Comparison of ENCODE assay signal across 9 mouse cellular contexts in genomic region chr6:114812322-114812721, GRCm38 (mm10).
A peak's percentile ranks its signal among the peaks of the same experiment; 100 is the strongest.
DNase-seq lines count a peak whose midpoint lies in the region; ATAC-seq lines count a peak whose summit lies in the region.
"Had no signal": no experiment of that assay in that cellular context is flagged by ENCODE, and none has a peak within 500 bp of the region (broad histone marks: within the 10 kb centered on the region; RNA-seq: fewer than 3 reads in every experiment).

No protein-coding gene starts in this region.

- DNase-seq in limb, embryonic 10.5 days (ENCODE audit: low spot score) = no peak
- peak; percentile 62 for DNase-seq in gastrocnemius, postnatal 25 days
- DNase-seq in lung, postnatal 25 days (ENCODE audit: low spot score) = peak; percentile 43
- DNase-seq: thymus, adult 2 months had no signal

- peak; percentile 33; the same call in 1 of the 2 replicates for ATAC-seq in limb, embryonic 13.5 days (ENCODE audit: low FRiP score, low read depth)
- no peak for ATAC-seq in erythroid progenitor cell, adult 5-6 weeks (replicated peaks; ENCODE audit: low FRiP score, poor library complexity, severe bottlenecking)
- ATAC-seq in activated CD4-positive, CD25-positive, alpha-beta regulatory T cell, adult 4 months = no peak

- H3K4me1 ChIP-seq in limb, embryonic 13.5 days = peaks cover 52% of the 10 kb centered on the region
- H3K4me1 ChIP-seq in limb, embryonic 10.5 days = peaks cover 39% of the 10 kb centered on the region
- peaks cover 8% of the 10 kb centered on the region for H3K4me1 ChIP-seq in brown adipose tissue, adult 24 weeks (ENCODE audit: control insufficient read depth, insufficient read depth, insufficient read length, low read length)

- no peaks in the 10 kb centered on the region for H3K27me3 ChIP-seq in limb, embryonic 13.5 days
- 0 out of 2 replicates have a peak, but pooled peaks cover 9% of the 10 kb centered on the region for H3K27me3 ChIP-seq in limb, embryonic 10.5 days (ENCODE audit: low read depth, poor library complexity, severe bottlenecking)

- H3K27ac ChIP-seq in limb, embryonic 13.5 days = no peak overlapping the region
- no peak overlapping the region for H3K27ac ChIP-seq in limb, embryonic 10.5 days
- H3K27ac ChIP-seq in brown adipose tissue, adult 24 weeks (replicated peaks; ENCODE audit: low read depth, low read length) = 0 out of 2 replicates have a peak overlapping the region, but pooled peaks have one; percentile 45

- H3K4me3 ChIP-seq in limb, embryonic 13.5 days = no peak overlapping the region
- H3K4me3 ChIP-seq in limb, embryonic 10.5 days = no peak overlapping the region
- H3K4me3 ChIP-seq in brown adipose tissue, adult 24 weeks (ENCODE audit: insufficient read depth, low read depth, low read length) = no peak overlapping the region

- H3K36me3 ChIP-seq in limb, embryonic 13.5 days = no peaks in the 10 kb centered on the region
- no peaks in the 10 kb centered on the region for H3K36me3 ChIP-seq in limb, embryonic 10.5 days

- no peak overlapping the region for H3K4me2 ChIP-seq in limb, embryonic 13.5 days (replicated peaks)
- H3K4me2 ChIP-seq: midbrain, embryonic 11.5 days had no signal

- no peak overlapping the region for H3K9ac ChIP-seq in limb, embryonic 13.5 days

- H3K9me3 ChIP-seq in limb, embryonic 13.5 days = no peaks in the 10 kb centered on the region; the same call in 1 of the 2 replicates
- no peaks in the 10 kb centered on the region for H3K9me3 ChIP-seq in limb, embryonic 10.5 days (replicated peaks)

- WGBS in limb, embryonic 13.5 days = 61% methylated on average over 5 of the region's 5 CpGs
- 88% methylated on average over 5 of the region's 5 CpGs for WGBS in limb, embryonic 10.5 days
